Mouse (Mus musculus) ES-Bruce4 (cell line): ENCODE data around the gene Cdkl1.

ENCODE experiments used
- CTCF ChIP-seq: IDR thresholded peaks from one replicate; pipeline ENCODE4 v1.8.1; 2011; ENCODE audit warnings: low read depth, low read length
- EP300 ChIP-seq: IDR thresholded peaks from 2 replicates; pipeline ENCODE4 v1.6.1; 2011; ENCODE audit warnings: low read depth, low read length; ENCODE audit not compliant: insufficient read depth
- POLR2A ChIP-seq: IDR thresholded peaks from one replicate; pipeline ENCODE4 v1.8.1; 2011; ENCODE audit warnings: low read length; ENCODE audit not compliant: insufficient read depth

DNA sequence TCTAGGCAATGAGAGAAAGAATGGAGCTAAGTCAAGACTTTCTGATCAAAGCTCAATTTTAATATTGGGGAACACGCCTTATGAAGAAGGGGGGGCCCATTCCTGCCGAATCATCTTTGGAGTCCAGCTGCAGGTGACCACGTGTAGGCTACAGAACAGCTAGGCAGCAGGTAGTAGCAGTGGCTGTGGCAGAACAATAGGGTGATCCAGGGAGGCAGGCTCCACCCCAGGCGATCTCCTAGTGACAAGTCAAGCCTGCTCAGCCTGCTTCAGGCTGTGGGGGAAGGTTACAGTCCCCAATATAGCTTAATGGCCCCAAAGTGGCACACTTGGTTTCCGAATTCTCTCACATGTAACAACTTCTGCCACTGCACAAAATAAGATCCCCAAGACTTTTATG lies 58.8 kb downstream of the Cdkl1 start:
- TF ChIP-seq CTCF (no peak), EP300 (peak; percentile 67), POLR2A (no peak)
